Mouse (Mus musculus) heart, postnatal 36 days (tissue): ENCODE results near the gene Rbpj. TPM values are rescaled to one million over a fixed set of nuclear protein-coding genes. Genes with fewer than 3 reads are reported as not detected.

ENCODE experiments used
- DNase-seq, 2 experiments: peaks; one replicate each; pipeline ENCODE4 v3.0.0; 2021 to 2022
- intact Hi-C: fragments of 180-260 bp; cut with DNase I; formaldehyde crosslinking; loops from one replicate; pipeline ENCODE4 v1.15.1; 2025
- total RNA-seq, 2 experiments: library from RNA; stranded (reverse); gene quantifications; 2 replicates each; pipeline ENCODE4 v1.2.3; 2021

Rbpj gene
- total RNA-seq: 10 to 100 TPM; 27.2 to 35.3 TPM

DNA sequence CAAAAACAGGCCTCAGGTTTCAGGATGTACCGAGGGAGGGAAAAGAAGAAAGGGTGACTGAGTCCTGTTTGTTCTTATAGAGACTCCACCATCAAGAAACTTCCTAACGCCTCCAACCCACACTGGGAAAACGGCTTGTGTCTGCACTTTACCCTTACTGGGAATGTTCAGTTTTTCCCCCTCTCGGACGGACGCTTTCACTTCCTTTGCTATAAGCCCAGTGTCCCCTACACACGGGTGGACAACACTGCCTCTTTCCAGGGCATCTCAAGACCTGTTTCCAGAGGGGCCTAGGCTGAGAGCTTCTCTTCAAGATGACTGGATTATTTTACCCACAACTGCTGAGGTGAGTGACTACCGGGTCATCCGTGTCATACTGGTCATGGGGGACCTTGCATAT is at the start of gene Rbpj:
Rbpj (plus strand) TSS at position 270 of the 400 bp plus-strand sequence.
- DNase-seq: no peak
- intact Hi-C loops: no loop called here

GRCm38 (mm10) chr5:53420777-53421176 is 45.2 kb upstream of the Rbpj start:
- DNase-seq: no peak
- intact Hi-C loops: no loop called here

GRCm38 (mm10) chr5:53421291-53421690 is 44.7 kb upstream of the Rbpj start:
- intact Hi-C loops: no loop called here
- no peak for DNase-seq

DNA sequence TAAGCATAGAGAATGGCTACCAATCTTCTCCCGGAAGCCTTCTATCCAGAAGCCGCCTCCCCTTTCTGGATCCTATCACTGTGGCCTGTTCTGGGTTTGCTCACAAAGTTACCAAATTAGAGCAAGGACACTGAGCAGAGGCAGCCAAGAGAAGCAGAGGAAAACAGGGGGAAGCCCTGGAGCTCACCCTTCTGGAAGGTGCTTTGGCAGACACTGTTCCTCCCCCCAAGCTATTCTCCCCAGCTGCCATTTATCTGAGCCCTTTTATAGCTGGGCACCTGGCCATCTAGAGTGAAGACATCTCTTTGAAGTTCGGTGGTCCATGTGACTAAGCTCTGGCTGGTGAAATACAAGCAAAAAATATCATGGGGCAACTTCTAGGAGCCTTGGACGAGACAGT is 38.5 kb upstream of the Rbpj start:
- intact Hi-C loops: loop anchor here (5.0 kb wide), 2 partner anchors 45 to 160 kb away; no protein-coding TSS in a partner anchor
- no peak for DNase-seq

GRCm38 (mm10) chr5:53429683-53430477 is 36.1 kb upstream of the Rbpj start:
- peak; percentile 24 to 44 for DNase-seq
- intact Hi-C loops: loop anchor here (5.0 kb wide), 2 partner anchors 42 to 157 kb away; no protein-coding TSS in a partner anchor

DNA sequence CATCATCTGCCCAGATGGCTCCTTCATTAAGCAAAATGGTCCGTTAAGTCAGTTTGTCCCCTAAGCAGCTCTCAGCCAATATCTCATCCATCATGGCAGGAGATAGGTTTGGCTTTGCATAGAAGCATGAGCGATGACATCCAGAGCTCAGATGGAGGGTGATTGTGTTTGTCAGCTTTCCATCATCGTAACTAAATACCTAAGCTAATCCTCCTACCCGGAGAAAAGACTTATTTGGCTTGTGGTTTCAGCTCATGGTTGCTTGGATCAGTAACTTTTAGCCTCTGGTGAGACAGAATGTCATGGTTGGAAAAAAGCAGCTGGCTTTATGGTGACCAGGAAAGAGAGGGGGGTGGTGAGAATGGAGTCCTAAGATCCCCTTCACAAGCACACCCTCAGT is 33.5 kb upstream of the Rbpj start:
- no peak for DNase-seq
- intact Hi-C loops: no loop called here

GRCm38 (mm10) chr5:53436905-53437632 is 28.9 kb upstream of the Rbpj start:
- intact Hi-C loops: no loop called here
- no peak for DNase-seq

GRCm38 (mm10) chr5:53437767-53438166 is 28.2 kb upstream of the Rbpj start:
- intact Hi-C loops: no loop called here
- DNase-seq: no peak

- intact Hi-C loops: no loop called here
- DNase-seq: no peak
Observed at GRCm38 (mm10) chr5:53438268-53438667, 27.7 kb upstream of the Rbpj start.

- intact Hi-C loops: no loop called here
- DNase-seq: no peak
Observed at GRCm38 (mm10) chr5:53439655-53440054, 26.3 kb upstream of the Rbpj start.

GRCm38 (mm10) chr5:53444030-53444429 is 21.9 kb upstream of the Rbpj start:
- peak; percentile 35 to 43 for DNase-seq
- intact Hi-C loops: no loop called here

- intact Hi-C loops: loop anchor here (2.0 kb wide), 1 partner anchor 16 kb away; no protein-coding TSS in a partner anchor
Observed at GRCm38 (mm10) chr5:53450945-53451344, 15.0 kb upstream of the Rbpj start.

GRCm38 (mm10) chr5:53451829-53452228 is 14.1 kb upstream of the Rbpj start:
- intact Hi-C loops: loop anchor here (2.0 kb wide), 1 partner anchor 17 kb away; no protein-coding TSS in a partner anchor
- no peak for DNase-seq

More at GRCm38 (mm10) chr5:53450945-53451344, 15.0 kb upstream of the Rbpj start:
- peak; percentile 52 to 56 for DNase-seq

GRCm38 (mm10) chr5:53452920-53453319 is 13.0 kb upstream of the Rbpj start:
- DNase-seq: no peak
- intact Hi-C loops: no loop called here

- intact Hi-C loops: no loop called here
- DNase-seq: peak in 1 of 2 experiments; percentile 31
Observed at GRCm38 (mm10) chr5:53454706-53455105, 11.2 kb upstream of the Rbpj start.

GRCm38 (mm10) chr5:53455459-53455858 is 10.5 kb upstream of the Rbpj start:
- no peak for DNase-seq
- intact Hi-C loops: no loop called here

DNA sequence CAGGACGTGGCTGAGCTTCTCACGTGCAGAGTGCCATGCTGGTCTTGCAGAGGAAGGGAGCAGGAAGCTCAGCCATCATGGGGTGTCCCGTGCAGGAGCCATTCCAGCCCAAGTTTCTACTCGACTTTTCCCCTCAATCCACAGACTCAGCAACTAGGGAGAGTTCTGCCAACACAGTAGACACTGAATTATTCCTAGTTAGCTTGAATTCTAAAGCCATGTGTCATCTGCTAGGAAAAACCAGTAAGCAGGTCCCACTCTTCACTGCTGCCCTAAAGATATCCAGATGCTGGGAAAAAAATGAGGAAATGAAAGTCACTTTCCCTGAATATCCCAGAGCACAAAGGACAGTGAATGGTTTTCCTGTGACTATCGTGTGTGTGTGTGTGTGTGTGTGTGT is 5.8 kb upstream of the Rbpj start:
- intact Hi-C loops: no loop called here
- DNase-seq: no peak

GRCm38 (mm10) chr5:53463098-53464018 is 2.6 kb upstream of the Rbpj start:
- intact Hi-C loops: no loop called here
- no peak for DNase-seq

DNA sequence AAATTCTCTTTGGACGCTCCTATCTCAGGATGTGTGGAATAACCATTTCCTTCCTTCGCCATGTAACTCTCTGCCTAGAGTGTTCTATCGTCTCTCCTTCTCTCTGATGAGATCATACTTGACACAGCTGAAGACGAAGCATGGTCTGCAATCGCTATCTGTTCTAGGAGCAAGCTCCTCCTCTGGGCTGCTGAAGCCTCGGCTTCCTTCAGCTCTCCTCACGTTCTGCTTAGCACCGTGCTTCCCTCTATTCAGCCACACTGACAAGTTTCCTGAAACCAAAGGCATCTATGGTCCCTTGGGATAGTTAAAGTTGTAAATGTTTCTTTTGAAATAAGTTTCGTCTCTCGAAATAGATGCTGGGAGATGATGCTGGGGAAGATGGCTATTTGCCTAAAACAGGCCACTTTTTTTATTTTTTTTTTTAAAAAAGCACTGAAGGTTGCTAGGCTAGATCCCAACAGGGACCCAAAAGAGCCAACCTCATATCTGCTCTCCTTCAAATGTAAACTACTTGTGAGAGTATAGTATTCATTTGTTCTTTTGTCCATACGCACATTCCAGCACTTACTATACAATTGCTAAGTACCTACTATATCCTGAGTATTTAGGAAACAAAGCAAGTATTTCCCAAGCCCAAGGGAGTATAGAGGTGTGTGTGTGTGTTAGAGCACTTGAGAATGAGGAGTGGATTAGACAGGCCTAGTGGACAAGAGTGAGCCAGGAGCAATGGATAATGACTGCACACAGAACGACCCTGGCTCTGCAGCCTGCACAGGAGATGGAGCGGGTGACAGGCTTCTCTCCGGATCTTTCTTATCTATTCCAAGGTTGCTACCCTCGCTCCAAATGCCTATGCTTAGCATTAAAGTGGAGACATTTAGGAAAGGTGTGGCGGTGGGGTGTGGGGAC is 726 bp downstream of the Rbpj start:
- DNase-seq: peak in 1 of 2 experiments; percentile 26
- intact Hi-C loops: no loop called here
